12 mouse cellular contexts compared by ENCODE assay signal in the genomic region with DNA sequence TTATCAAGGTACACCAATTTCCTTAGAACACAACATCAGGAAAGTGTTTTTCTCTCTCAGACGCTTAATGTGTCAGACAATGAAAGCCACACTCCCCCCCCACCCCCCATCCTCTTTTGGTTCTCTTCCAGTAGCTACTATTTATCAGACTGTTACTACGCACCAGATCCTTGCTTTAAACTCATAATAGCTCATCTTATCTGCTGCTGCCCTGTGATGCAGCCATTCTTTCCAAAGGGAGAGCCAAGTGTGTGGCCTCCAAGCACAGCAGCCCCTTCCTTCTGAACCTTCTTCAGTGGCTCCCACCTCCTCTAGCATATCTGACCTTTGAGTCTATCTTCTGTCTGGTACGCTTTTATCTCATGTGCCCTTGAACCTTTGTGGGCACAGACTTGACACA.
DNase-seq lines count a peak whose midpoint lies in the region; ATAC-seq lines count a peak whose summit lies in the region.
"Had no signal": no experiment of that assay in that cellular context is flagged by ENCODE, and none has a peak within 500 bp of the region (broad histone marks: within the 10 kb centered on the region; RNA-seq: fewer than 3 reads in every experiment).

No protein-coding gene starts in this region.

- DNase-seq in adrenal gland, adult (ENCODE audit: inconsistent age in 2 of 2, low spot score in 1 of 2) = peak; percentile 65 to 76
- no peak for DNase-seq in adrenal gland, postnatal 10 days
- peak; percentile 60 for DNase-seq in ovary, adult 18-20 months (ENCODE audit: low spot score)
- DNase-seq in ovary, postnatal 14 days (ENCODE audit: low spot score) = no peak
- DNase-seq in heart, postnatal 4 days = peak; percentile 45
- no peak for DNase-seq in neural tube, embryonic 10.5 days (ENCODE audit: extremely low spot score, low spot score)
- no peak for DNase-seq in spleen, postnatal 36 days (ENCODE audit: low spot score in 2 of 2)
- DNase-seq: adrenal gland, postnatal 25 days; cerebellum, adult 11-12 months; embryo, embryonic 11 days; gastrocnemius, postnatal 14 days had no signal

- ATAC-seq in megakaryocyte-erythroid progenitor cell, adult 5-6 weeks (replicated peaks; ENCODE audit: low FRiP score, low TSS enrichment, poor library complexity, severe bottlenecking) = peak; percentile 76

Comparison
In these comparisons a context has a peak if more than half of its experiments do, and no peak if none do; other contexts are left out.
1. DNase-seq: peak in adrenal gland, adult (2 of 2), ovary, adult 18-20 months (single experiment) and heart, postnatal 4 days (single experiment); none in adrenal gland, postnatal 10 days (single experiment), ovary, postnatal 14 days (single experiment), neural tube, embryonic 10.5 days (single experiment) and spleen, postnatal 36 days (0 of 2).